Comparison of ENCODE assay signal across 8 mouse cellular contexts in genomic region chrX:60403062-60403763, GRCm38 (mm10).
DNase-seq lines count a peak whose midpoint lies in the region; ATAC-seq and TF ChIP-seq lines count a peak whose summit lies in the region.

No protein-coding gene starts in this region.

- DNase-seq in left cerebral cortex, adult 8-10 months (ENCODE audit: low spot score in 2 of 2): peak; percentile 2 to 6
- DNase-seq in left cerebral cortex, postnatal 36 days (ENCODE audit: low spot score in 2 of 2): no peak
- no peak for DNase-seq in hindbrain, embryonic 14.5 days (ENCODE audit: low spot score)
- peak; percentile 36 for DNase-seq in neural tube, embryonic 11.5 days (ENCODE audit: low spot score)
- peak; percentile 56 for DNase-seq in thymus, postnatal 25 days

- H3K4me2 ChIP-seq in forebrain, embryonic 12.5 days: peak overlapping the region; percentile 64
- H3K4me2 ChIP-seq in hindbrain, embryonic 14.5 days (replicated peaks): peak overlapping the region; percentile 60
- peak overlapping the region; percentile 78 for H3K4me2 ChIP-seq in liver, embryonic 12.5 days
- H3K4me2 ChIP-seq in neural tube, embryonic 11.5 days (ENCODE audit: low read depth): peak overlapping the region; percentile 52

- intact Hi-C loops in left cerebral cortex, postnatal 36 days (cut with DNase I): loop anchor here (10.0 kb wide), 2 partner anchors 168 to 388 kb away; no protein-coding TSS in a partner anchor

- H3K27me3 ChIP-seq in forebrain, embryonic 12.5 days: no peaks in the 10 kb centered on the region
- H3K27me3 ChIP-seq in hindbrain, embryonic 14.5 days (ENCODE audit: control insufficient read depth, insufficient read depth, low read length): no peaks in the 10 kb centered on the region
- H3K27me3 ChIP-seq in liver, embryonic 12.5 days (replicated peaks): peaks cover 4% of the 10 kb centered on the region
- H3K27me3 ChIP-seq in neural tube, embryonic 11.5 days (ENCODE audit: control insufficient read depth, insufficient read depth, low read length): no peaks in the 10 kb centered on the region

- H3K36me3 ChIP-seq in forebrain, embryonic 12.5 days (replicated peaks): no peaks in the 10 kb centered on the region
- no peaks in the 10 kb centered on the region for H3K36me3 ChIP-seq in hindbrain, embryonic 14.5 days (replicated peaks; ENCODE audit: control insufficient read depth, insufficient read depth)
- H3K36me3 ChIP-seq in liver, embryonic 12.5 days: no peaks in the 10 kb centered on the region
- H3K36me3 ChIP-seq in neural tube, embryonic 11.5 days (ENCODE audit: control insufficient read depth, insufficient read depth, low read length): no peaks in the 10 kb centered on the region

- no peaks in the 10 kb centered on the region for H3K4me1 ChIP-seq in bone marrow, adult 2 months (ENCODE audit: control insufficient read depth, insufficient read depth, low read length)
- peaks cover 15% of the 10 kb centered on the region for H3K4me1 ChIP-seq in forebrain, embryonic 12.5 days
- 0 out of 2 replicates have a peak, but pooled peaks cover 5% of the 10 kb centered on the region for H3K4me1 ChIP-seq in hindbrain, embryonic 14.5 days (replicated peaks; ENCODE audit: control insufficient read depth, insufficient read depth, low read length)
- H3K4me1 ChIP-seq in liver, embryonic 12.5 days: peaks cover 7% of the 10 kb centered on the region; the same call in 1 of the 2 replicates
- no peaks in the 10 kb centered on the region; the same call in 1 of the 2 replicates for H3K4me1 ChIP-seq in neural tube, embryonic 11.5 days (ENCODE audit: control insufficient read depth, insufficient read depth, low read length)

- no peaks in the 10 kb centered on the region for H3K9me3 ChIP-seq in forebrain, embryonic 12.5 days
- no peaks in the 10 kb centered on the region for H3K9me3 ChIP-seq in hindbrain, embryonic 14.5 days (ENCODE audit: control insufficient read depth, low read length)
- no peaks in the 10 kb centered on the region for H3K9me3 ChIP-seq in liver, embryonic 12.5 days (replicated peaks)
- H3K9me3 ChIP-seq in neural tube, embryonic 11.5 days (ENCODE audit: control insufficient read depth, low read length): no peaks in the 10 kb centered on the region

- peak overlapping the region; percentile 71 for H3K9ac ChIP-seq in forebrain, embryonic 12.5 days
- peak overlapping the region; percentile 78 for H3K9ac ChIP-seq in hindbrain, embryonic 14.5 days
- H3K9ac ChIP-seq in liver, embryonic 12.5 days: peak overlapping the region; percentile 86
- peak overlapping the region; percentile 69 for H3K9ac ChIP-seq in neural tube, embryonic 11.5 days (ENCODE audit: low read length)

- H3K4me3 ChIP-seq in bone marrow, adult 2 months (replicated peaks; ENCODE audit: control insufficient read depth, low read depth, low read length): peak overlapping the region; percentile 69
- peak overlapping the region; percentile 69 for H3K4me3 ChIP-seq in forebrain, embryonic 12.5 days (replicated peaks)
- peak overlapping the region; percentile 74 for H3K4me3 ChIP-seq in hindbrain, embryonic 14.5 days (replicated peaks; ENCODE audit: low read length)
- H3K4me3 ChIP-seq in liver, embryonic 12.5 days: peak overlapping the region; percentile 74
- H3K4me3 ChIP-seq in neural tube, embryonic 11.5 days (ENCODE audit: low read depth, low read length): peak overlapping the region; percentile 63

- 11% methylated on average over 46 of the region's 46 CpGs for WGBS in bone marrow, adult 2 months
- WGBS in forebrain, embryonic 12.5 days: 25% methylated on average over 36 of the region's 46 CpGs
- WGBS in hindbrain, embryonic 14.5 days: 16% methylated on average over 43 of the region's 46 CpGs
- WGBS in liver, embryonic 12.5 days (ENCODE audit: insufficient replicate concordance): 11% methylated on average over 45 of the region's 46 CpGs
- 30% methylated on average over 33 of the region's 46 CpGs for WGBS in neural tube, embryonic 11.5 days

- no peak for TF ChIP-seq POLR2A in bone marrow, adult 2 months (IDR thresholded peaks at IDR 0.05; ENCODE audit: borderline replicate concordance, control insufficient read depth, low read depth, low read length)

- no peak for TF ChIP-seq CTCF in bone marrow, adult 2 months (IDR thresholded peaks at IDR 0.05; ENCODE audit: control insufficient read depth, insufficient read depth, low read length)

- ATAC-seq in forebrain, embryonic 12.5 days (ENCODE audit: low FRiP score): peak; percentile 13
- ATAC-seq in hindbrain, embryonic 14.5 days (ENCODE audit: low FRiP score): peak; percentile 22; the same call in 1 of the 2 replicates
- ATAC-seq in liver, embryonic 12.5 days: peak; percentile 50
- 0 out of 2 replicates have a peak, but pooled peaks have one; percentile 0 for ATAC-seq in neural tube, embryonic 11.5 days (ENCODE audit: insufficient read depth, low FRiP score, low TSS enrichment)

- peak overlapping the region; percentile 47; the same call in 1 of the 2 replicates for H3K27ac ChIP-seq in bone marrow, adult 2 months (ENCODE audit: control insufficient read depth, insufficient read depth, low read depth, low read length, poor library complexity)
- 0 out of 2 replicates have a peak overlapping the region, but pooled peaks have one; percentile 59 for H3K27ac ChIP-seq in forebrain, embryonic 12.5 days
- H3K27ac ChIP-seq in hindbrain, embryonic 14.5 days: peak overlapping the region; percentile 54; the same call in 1 of the 2 replicates
- H3K27ac ChIP-seq in liver, embryonic 12.5 days: peak overlapping the region; percentile 72; the same call in 1 of the 2 replicates
- H3K27ac ChIP-seq in neural tube, embryonic 11.5 days (ENCODE audit: low read depth, low read length): no peak overlapping the region

Comparison
In these comparisons a context has a peak if more than half of its experiments do, and no peak if none do; other contexts are left out.
1. DNase-seq: peak in left cerebral cortex, adult 8-10 months (2 of 2), neural tube, embryonic 11.5 days (single experiment) and thymus, postnatal 25 days (single experiment); none in left cerebral cortex, postnatal 36 days (0 of 2) and hindbrain, embryonic 14.5 days (single experiment).
2. ATAC-seq: peak in every context shown above with its lines; median percentile 50 in liver, embryonic 12.5 days; 22 in hindbrain, embryonic 14.5 days; 13 in forebrain, embryonic 12.5 days; 0 in neural tube, embryonic 11.5 days.
3. Peak in every context shown above with its lines, with median percentiles within 50 percentile points of each other: H3K4me3 ChIP-seq, H3K4me2 ChIP-seq and H3K9ac ChIP-seq.